Mouse (Mus musculus) small intestine, adult 2 months (tissue): ENCODE measurements around the gene Rbbp6. TPM values are rescaled to one million over a fixed set of nuclear protein-coding genes. Genes with fewer than 3 reads are reported as not detected.

Experiments
- H3K27ac ChIP-seq: fragments of 200-500 bp; 2 replicates; pipeline ENCODE4 v1.5.1; 2012; ENCODE audit warnings: low read depth, low read length, control low read depth, inconsistent platforms; ENCODE audit not compliant: insufficient read depth
- H3K27me3 ChIP-seq: fragments of 200-500 bp; 2 replicates; pipeline ENCODE4 v1.6.1; 2012; ENCODE audit warnings: mild to moderate bottlenecking, moderate library complexity, low read length, inconsistent platforms; ENCODE audit not compliant: control insufficient read depth, insufficient read depth
- H3K36me3 ChIP-seq: fragments of 200-500 bp; 2 replicates; pipeline ENCODE4 v1.6.1; 2012; ENCODE audit warnings: mild to moderate bottlenecking, low read length, control low read depth, inconsistent platforms; ENCODE audit not compliant: control insufficient read depth, insufficient read depth
- H3K4me1 ChIP-seq: fragments of 200-500 bp; 2 replicates; pipeline ENCODE4 v1.6.1; 2012; ENCODE audit warnings: low read length, inconsistent platforms, mixed read lengths; ENCODE audit not compliant: control insufficient read depth, insufficient read depth, insufficient read length
- H3K4me3 ChIP-seq: fragments of 200-500 bp; 2 replicates; pipeline ENCODE4 v1.5.1; 2012; ENCODE audit warnings: low read depth, mild to moderate bottlenecking, control low read depth, inconsistent platforms, low read length, moderate library complexity
- CTCF ChIP-seq: fragments of 200-500 bp; IDR thresholded peaks from 2 replicates; pipeline ENCODE4 v1.5.1; 2012; ENCODE audit warnings: low read depth, mild to moderate bottlenecking, control low read depth, inconsistent platforms, low read length, moderate library complexity, mixed read lengths; ENCODE audit not compliant: insufficient replicate concordance, insufficient read length; ENCODE audit errors: extremely low read depth
- POLR2A ChIP-seq: fragments of 200-500 bp; IDR thresholded peaks from 2 replicates; pipeline ENCODE4 v1.6.1; 2012; ENCODE audit warnings: low read depth, mild to moderate bottlenecking, control low read depth, inconsistent platforms, low read length, moderate library complexity
- WGBS: fragments of 180-500 bp; shearing (Covaris S2); methylation state at CpG from one replicate; pipeline ENCODE4 v1.1.7; 2018; 5-methylcytosine and 5-hydroxymethylcytosine counted together
- polyA plus RNA-seq: library from polyadenylated mRNA; depleted of rRNA; stranded (reverse); fragments of >200 nt; gene quantifications from 2 replicates; pipeline ENCODE4 v1.2.3, GENCODE M21; 2012; rRNA removed

The Rbbp6 gene
- polyA plus RNA-seq: 2.0 and 4.6 TPM in 2 replicates

GRCm38 (mm10) chr7:122965386-122965785, at the start of gene Rbbp6:
Gene Rbbp6, plus strand, starts transcription at chr7:122965686.
- WGBS: 50% methylated on average over 5 of the region's 5 CpGs

DNA sequence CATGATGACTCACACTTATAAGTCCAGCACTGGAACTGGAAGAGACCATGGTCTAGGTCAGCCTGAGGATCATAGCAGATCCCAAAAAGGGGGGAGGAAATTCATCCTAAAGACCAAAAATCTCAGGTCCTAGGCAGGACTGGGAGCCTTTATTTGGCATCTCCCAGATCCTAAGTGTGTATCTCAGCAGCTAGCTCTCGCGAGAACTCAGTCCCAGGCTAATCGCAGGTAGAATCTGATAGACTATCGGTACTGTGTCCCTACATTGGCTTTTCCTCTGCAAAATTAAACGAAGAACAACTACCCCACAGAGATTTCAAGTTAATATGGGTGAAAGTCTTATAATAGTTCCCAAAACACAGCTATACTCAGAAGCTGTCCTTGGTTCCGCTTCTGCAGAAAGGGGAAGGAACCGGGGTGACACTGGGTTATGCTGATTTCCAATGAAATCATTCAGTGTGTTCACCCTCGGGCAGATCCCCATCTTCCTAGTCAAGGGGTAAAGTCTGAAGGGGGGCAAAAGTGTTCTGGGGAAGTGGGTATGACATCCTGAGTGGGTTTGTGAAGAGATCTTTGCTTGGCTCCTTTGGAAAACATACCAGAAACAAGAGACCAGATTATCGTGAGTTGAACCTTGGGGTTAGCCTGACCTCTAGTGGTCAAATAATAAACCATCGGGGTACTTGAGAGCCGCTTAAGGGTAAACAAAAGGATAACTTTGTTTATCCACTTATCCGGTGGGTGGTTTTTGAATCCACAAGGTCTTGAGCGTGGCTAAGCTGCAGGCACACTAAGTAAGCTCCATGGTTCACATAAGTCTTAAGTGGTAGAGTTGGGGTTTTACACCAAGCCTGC, 45.5 kb upstream of the Rbbp6 start:
- TF ChIP-seq CTCF (0 out of 2 replicates have a peak, but pooled peaks have one; percentile 11), POLR2A (no peak)
- Histone ChIP-seq H3K27me3 (no peaks in the 10 kb centered on the region), H3K4me1 (no peaks in the 10 kb centered on the region), H3K4me3 (no peak overlapping the region), H3K27ac (no peak overlapping the region), H3K36me3 (no peaks in the 10 kb centered on the region)
- WGBS: 40% methylated on average over 13 of the region's 13 CpGs

More at GRCm38 (mm10) chr7:122965386-122965785, at the start of gene Rbbp6:
- Histone ChIP-seq H3K4me3 (no peak within 1 kb of the TSS), H3K4me1 (no peaks in the 10 kb centered on the region), H3K27me3 (no peaks in the 10 kb centered on the region), H3K27ac (no peak within 1 kb of the TSS), H3K36me3 (no peaks in the 10 kb centered on the region)
- TF ChIP-seq POLR2A (no peak), CTCF (no peak)

GRCm38 (mm10) chr7:122921537-122921936, 43.9 kb upstream of the Rbbp6 start:
- no peaks in the 10 kb centered on the region for H3K27me3 ChIP-seq
- 74% methylated on average over 9 of the region's 9 CpGs for WGBS
- TF ChIP-seq POLR2A (no peak), CTCF (no peak)
- H3K27ac ChIP-seq: no peak overlapping the region
- H3K4me3 ChIP-seq: no peak overlapping the region
- no peaks in the 10 kb centered on the region for H3K36me3 ChIP-seq
- 0 out of 2 replicates have a peak, but pooled peaks cover 2% of the 10 kb centered on the region for H3K4me1 ChIP-seq

- WGBS: 47% methylated on average over 3 of the region's 3 CpGs
Measured at GRCm38 (mm10) chr7:122924256-122924655, 41.2 kb upstream of the Rbbp6 start.

GRCm38 (mm10) chr7:122930494-122930893, 35.0 kb upstream of the Rbbp6 start:
- Histone ChIP-seq H3K27ac (no peak overlapping the region), H3K36me3 (no peaks in the 10 kb centered on the region), H3K4me3 (no peak overlapping the region), H3K27me3 (no peaks in the 10 kb centered on the region), H3K4me1 (no peaks in the 10 kb centered on the region)
- TF ChIP-seq POLR2A (no peak), CTCF (no peak)
- 31% methylated on average over 3 of the region's 3 CpGs for WGBS

More at GRCm38 (mm10) chr7:122924256-122924655, 41.2 kb upstream of the Rbbp6 start:
- H3K4me1 ChIP-seq: 0 out of 2 replicates have a peak, but pooled peaks cover 2% of the 10 kb centered on the region
- no peak overlapping the region for H3K27ac ChIP-seq
- H3K36me3 ChIP-seq: no peaks in the 10 kb centered on the region
- no peaks in the 10 kb centered on the region for H3K27me3 ChIP-seq
- H3K4me3 ChIP-seq: no peak overlapping the region
- no peak for TF ChIP-seq CTCF
- TF ChIP-seq POLR2A: no peak

- H3K4me3 ChIP-seq: no peak overlapping the region
- 4% methylated on average over 1 of the region's 1 CpGs for WGBS
- no peak for TF ChIP-seq POLR2A
- TF ChIP-seq CTCF: no peak
Measured at GRCm38 (mm10) chr7:122932171-122932570, 33.3 kb upstream of the Rbbp6 start.

DNA sequence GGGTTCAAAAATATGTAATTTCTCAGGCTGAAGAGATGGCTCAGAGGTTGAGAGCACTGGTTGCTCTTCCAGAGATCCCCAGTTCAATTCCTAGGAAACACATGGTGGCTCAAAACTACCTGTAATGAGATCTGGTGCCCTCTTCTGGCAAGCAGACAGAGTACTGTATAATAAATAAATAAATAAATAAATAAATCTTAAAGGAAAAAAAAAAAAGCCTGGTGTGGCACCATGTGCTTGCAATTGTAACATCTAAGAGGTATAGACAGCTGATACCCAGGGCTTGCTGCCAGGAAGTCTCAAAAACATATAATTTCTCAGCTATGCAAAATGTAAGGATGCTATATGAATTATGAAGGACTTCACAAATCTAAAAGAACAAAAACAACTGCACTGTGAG, 28.9 kb upstream of the Rbbp6 start:
- no peak for TF ChIP-seq POLR2A
- TF ChIP-seq CTCF: no peak
- no peaks in the 10 kb centered on the region for H3K4me1 ChIP-seq

More at GRCm38 (mm10) chr7:122932171-122932570, 33.3 kb upstream of the Rbbp6 start:
- H3K36me3 ChIP-seq: no peaks in the 10 kb centered on the region
- H3K27me3 ChIP-seq: no peaks in the 10 kb centered on the region
- no peaks in the 10 kb centered on the region for H3K4me1 ChIP-seq
- no peak overlapping the region for H3K27ac ChIP-seq

More for the DNA sequence above, 28.9 kb upstream of the Rbbp6 start:
- H3K27me3 ChIP-seq: no peaks in the 10 kb centered on the region
- no peak overlapping the region for H3K27ac ChIP-seq
- no peak overlapping the region for H3K4me3 ChIP-seq
- no peaks in the 10 kb centered on the region for H3K36me3 ChIP-seq
